Mouse (Mus musculus) heart, postnatal 0 days (tissue): ENCODE results near the gene Trp53inp2.

ENCODE experiments used
- CTCF ChIP-seq: IDR thresholded peaks from 2 replicates; pipeline ENCODE4 v1.5.1; 2016; ENCODE audit warnings: antibody characterized with exemption, control low read depth, low read depth
- EP300 ChIP-seq: IDR thresholded peaks from 2 replicates; pipeline ENCODE4 v1.6.1; 2016; ENCODE audit warnings: antibody characterized with exemption, low read depth

DNA sequence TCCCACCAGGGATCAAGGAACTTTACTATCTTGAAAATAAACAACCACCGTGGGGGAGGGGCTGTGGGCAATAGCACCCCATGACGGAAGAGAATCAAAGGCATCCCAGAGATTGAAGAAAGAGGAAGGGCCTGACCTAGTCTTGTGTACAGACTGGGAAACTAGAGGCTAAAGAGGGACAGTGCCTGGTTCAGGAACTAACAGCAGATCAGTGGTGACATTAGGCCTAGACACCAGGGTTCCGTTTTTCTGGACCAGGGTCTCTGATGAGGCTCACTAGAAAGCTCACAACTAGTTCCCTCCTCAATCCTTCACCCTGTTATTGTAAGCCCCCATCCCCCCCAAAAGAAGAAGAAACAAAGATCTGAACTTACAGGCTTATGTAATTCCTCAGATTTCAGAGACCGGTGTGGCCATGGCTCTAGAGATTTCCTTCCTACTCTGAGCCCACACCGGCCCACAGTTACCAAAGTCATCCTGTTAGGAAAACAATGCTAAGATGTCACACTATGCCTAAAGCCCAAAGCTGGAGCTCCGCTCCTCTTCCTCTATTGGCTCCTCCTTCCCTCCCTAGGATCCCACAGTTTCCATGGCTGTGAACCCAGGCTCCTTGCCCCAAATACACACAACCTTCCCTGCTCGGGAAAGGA is 13.1 kb upstream of the Trp53inp2 start:
- no peak for TF ChIP-seq EP300
- no peak for TF ChIP-seq CTCF
